Mouse (Mus musculus) splenic B cell, adult 2 months (primary cell): ENCODE results near the gene Urgcp.
A peak's percentile ranks its signal among the peaks of the same experiment; 100 is the strongest.

Experiments
- DNase-seq: peaks from one replicate; pipeline ENCODE4 v3.0.0-alpha.2; 2011; ENCODE audit warnings: low read depth, low spot score
- H3K27me3 ChIP-seq: 2 replicates; pipeline ENCODE4 v1.6.1; 2012; ENCODE audit warnings: mild to moderate bottlenecking, low read length, moderate library complexity, mixed read lengths; ENCODE audit not compliant: control insufficient read depth, poor library complexity, insufficient read depth, severe bottlenecking
- H3K36me3 ChIP-seq: 2 replicates; pipeline ENCODE4 v1.6.1; 2012; ENCODE audit warnings: mild to moderate bottlenecking, low read length, moderate library complexity, mixed read lengths; ENCODE audit not compliant: control insufficient read depth, poor library complexity, insufficient read depth, severe bottlenecking

Gene Urgcp

DNA sequence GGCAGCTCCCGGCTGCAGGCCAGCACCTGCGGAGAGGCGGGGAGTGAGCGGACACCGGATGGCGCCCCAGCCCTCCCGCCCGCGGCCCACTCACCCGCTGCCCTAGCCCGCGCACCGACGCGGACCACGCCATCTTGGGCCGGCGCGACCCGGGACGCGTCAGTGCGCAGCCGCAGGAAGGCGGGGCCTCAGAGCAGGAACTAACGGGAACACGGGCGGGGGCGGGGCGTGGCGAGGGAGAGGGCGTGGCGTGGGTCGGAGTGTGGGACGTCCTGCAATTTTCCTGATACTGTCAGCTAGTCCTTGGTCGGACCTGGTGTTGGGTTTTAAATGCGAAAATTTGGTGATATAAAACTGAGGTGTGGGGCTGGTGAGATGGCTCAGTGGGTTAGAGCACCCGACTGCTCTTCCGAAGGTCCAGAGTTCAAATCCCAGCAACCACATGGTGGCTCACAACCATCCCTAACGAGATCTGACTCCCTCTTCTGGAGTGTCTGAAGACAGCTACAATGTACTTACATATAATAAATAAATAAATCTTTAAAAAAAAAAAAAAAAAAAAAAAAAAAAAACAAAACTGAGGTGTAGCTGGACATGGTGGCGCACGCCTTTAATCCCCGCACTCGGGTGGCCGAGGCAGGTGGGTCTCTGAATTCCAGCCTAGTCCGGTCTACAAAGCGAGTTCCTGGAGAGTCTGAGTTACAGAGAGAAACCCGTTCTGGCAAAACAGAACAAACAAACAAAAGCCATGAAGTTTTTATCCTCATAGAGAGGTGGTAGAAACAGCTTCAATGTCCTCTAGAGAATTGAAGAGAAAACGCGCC lies 54.4 kb downstream of the Urgcp start:
- peak; percentile 95 for DNase-seq
- no peaks in the 10 kb centered on the region for H3K27me3 ChIP-seq
- peaks cover 8% of the 10 kb centered on the region; the same call in 1 of the 2 replicates for H3K36me3 ChIP-seq

DNA sequence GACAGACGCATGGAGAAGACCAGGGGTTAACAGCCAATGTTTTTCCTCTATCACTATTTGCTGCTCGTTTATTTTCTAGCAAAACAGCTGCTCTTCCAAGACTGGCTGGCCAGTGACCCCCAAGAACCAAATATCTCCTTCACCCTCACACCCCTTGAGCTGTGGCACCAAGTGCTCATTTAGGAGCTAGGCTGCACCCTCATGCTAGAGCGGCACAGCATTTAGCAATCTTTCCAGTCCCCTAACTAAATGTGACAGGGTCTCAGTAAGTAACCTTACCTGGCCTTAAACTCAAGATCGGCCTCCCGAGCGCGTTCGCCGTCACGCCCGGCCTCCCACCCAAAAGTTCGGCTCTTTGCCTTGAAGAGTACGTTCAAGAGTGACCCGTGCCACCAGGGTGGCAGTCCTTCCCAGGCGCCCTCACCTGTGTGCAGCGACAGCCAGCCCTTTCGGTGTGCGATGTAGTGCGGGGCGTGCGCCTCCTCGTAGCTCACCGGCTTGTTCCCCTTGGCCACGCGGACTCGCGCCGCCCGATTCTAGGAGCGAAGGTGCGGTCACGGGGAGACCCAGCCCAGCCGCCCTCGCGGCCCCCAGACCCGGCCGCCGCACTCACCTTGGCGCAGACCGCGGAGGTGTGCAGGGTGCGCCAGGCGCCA lies 55.2 kb downstream of the Urgcp start:
- no peaks in the 10 kb centered on the region for H3K27me3 ChIP-seq
- peaks cover 8% of the 10 kb centered on the region; the same call in 1 of the 2 replicates for H3K36me3 ChIP-seq
- DNase-seq, result no peak

DNA sequence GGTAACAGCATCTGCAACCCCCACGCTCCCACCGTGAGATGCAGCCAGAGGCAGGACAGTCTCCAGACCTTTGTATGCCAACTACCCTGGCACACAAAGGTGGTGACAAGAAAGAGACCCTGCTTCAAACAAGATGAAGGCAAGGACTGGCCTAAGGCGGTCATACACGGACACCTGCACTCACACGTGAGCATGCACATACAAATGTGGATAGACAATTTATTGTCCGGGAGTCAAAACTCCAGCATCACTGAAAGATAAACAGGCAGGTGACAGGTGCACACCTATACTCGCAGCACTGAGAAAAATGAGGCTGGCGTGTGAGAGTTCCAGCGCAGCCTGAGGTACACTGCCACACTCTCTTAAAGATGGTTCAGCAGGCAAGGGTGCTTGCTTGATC lies 56.2 kb downstream of the Urgcp start:
- Histone ChIP-seq H3K36me3 (peaks cover 8% of the 10 kb centered on the region; the same call in 1 of the 2 replicates), H3K27me3 (no peaks in the 10 kb centered on the region)
- no peak for DNase-seq

DNA sequence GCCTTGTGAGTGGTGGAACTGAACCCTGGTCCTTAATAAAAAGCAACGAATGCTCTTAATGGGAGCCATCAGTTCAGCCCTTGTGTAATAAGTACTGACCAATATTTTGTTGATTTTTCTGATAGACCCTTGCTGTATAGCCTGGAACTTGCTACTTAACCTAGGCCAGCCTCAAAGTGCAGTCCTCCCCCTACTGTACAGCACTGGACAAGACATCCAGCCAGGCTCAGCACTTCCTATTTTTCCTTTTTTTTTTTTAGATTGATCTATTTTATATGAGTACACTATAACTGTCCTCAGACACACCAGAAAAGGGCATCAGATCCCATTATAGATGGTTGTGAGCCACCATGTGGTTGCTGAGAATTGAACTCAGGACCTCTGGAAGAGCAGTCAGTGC lies 58.8 kb downstream of the Urgcp start:
- Histone ChIP-seq H3K27me3 (no peaks in the 10 kb centered on the region), H3K36me3 (peaks cover 8% of the 10 kb centered on the region; the same call in 1 of the 2 replicates)
- DNase-seq, result no peak

DNA sequence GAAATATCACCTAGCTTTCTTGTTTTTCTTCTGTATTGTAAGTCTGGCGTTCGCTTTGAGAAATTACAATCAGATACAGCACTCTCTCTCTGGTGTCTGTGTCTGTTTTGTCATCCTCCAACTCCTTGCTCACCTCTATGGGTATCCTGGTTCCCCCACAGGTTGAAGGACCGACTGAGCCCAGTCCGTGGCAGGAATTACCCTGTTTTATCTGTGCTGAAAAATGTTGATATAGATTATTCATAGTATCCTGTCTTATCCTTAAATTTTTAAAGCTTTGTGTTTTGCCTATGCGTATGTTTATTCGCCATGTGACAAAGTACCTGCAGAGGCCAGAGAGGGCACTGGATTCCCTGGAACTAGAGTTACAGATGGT lies 59.2 kb downstream of the Urgcp start:
- Histone ChIP-seq H3K36me3 (peaks cover 8% of the 10 kb centered on the region; the same call in 1 of the 2 replicates), H3K27me3 (no peaks in the 10 kb centered on the region)
- DNase-seq, result no peak

DNA sequence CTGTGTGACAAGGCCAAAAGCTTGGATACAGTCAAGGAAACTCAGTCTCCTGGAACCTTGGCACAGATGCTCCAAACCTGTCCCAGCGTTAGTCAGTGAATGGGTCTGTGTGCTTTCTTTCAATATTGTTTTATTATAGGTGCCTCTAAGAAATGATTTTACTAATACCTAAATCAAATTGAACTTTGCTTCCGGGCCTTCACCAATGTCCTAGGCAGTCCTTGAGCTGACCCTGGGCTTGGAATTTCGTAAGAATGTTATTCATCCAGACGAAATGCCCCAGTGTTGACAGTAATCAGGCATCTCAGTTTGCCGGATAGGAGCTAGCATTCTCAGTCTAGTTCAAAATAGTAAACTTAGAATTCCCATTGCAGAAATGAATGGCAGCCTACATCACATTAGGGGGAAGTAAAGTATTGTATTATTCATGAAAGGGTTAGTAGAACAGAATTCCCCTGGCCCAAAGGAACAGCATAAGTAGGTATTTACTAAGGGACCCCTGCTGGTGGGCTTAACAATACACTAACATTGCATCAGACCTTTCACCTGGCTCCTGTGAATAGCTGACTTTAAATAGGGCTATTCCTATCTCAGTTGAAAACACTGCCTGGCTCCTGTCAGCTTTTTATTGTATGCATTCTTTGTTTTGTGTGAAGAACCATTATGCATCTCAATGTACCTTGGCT lies 59.8 kb downstream of the Urgcp start:
- H3K36me3 ChIP-seq, result peaks cover 8% of the 10 kb centered on the region; the same call in 1 of the 2 replicates
- no peak for DNase-seq
- H3K27me3 ChIP-seq, result no peaks in the 10 kb centered on the region

DNA sequence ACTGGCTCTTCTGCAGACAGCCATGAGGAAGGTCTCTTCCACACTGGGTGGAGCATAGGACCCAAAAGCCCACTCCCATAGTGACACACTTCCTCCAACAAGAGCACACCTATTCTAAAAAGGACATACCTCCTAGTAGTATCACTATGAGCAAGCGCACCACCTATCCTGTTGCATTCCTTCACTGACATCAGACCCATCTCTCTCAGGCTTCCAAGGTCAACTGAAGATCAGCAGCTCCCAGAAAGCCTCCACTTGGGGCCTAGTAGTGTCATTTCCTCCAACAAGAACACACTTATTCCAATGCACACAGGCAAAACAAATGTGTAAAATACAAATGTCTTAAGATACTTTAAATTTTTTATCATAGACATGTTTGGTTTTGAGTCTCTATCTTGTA lies 60.4 kb downstream of the Urgcp start:
- no peak for DNase-seq
- Histone ChIP-seq H3K36me3 (peaks cover 8% of the 10 kb centered on the region; the same call in 1 of the 2 replicates), H3K27me3 (no peaks in the 10 kb centered on the region)

DNA sequence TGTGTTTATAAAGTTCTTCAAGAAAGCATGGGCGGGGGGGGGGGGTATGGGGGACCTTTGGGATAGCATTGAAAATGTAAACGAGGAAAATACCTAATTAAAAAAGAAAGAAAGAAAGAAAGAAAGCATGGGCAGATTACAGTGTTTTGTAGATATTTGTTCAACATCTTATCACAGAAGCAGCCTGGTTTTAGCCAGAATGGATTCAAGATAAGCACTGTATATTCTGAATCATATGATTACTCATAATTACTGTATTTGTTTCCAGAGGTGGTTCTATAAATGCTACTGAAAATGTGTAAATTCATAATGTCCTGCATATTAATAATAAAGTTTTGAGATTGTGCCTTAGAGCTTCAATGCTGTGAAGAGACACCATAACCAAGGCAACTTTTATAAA lies 60.9 kb downstream of the Urgcp start:
- no peak for DNase-seq

DNA sequence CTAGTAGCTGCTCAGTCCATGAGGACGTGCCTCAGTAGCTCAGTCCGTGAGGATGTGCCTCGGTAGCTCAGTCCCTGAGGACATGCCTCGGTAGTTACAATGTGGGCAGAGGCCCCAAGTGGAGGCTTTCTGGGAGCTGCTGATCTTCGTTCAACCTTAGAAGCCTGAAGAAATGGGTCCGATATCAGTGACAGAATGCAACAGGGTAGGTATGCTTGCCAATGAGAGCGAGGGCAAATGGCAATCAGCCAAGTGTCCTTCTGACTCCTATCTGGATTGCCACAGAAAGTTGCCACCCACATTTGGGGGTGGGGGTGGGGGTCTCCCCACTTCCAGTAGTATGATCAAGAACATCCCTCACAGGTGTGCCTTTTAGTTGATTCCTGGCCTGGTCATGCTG lies 61.4 kb downstream of the Urgcp start:
- H3K27me3 ChIP-seq, result no peaks in the 10 kb centered on the region
- peaks cover 8% of the 10 kb centered on the region; the same call in 1 of the 2 replicates for H3K36me3 ChIP-seq
- no peak for DNase-seq

More for the DNA sequence above, 60.9 kb downstream of the Urgcp start:
- Histone ChIP-seq H3K27me3 (no peaks in the 10 kb centered on the region), H3K36me3 (peaks cover 8% of the 10 kb centered on the region; the same call in 1 of the 2 replicates)

DNA sequence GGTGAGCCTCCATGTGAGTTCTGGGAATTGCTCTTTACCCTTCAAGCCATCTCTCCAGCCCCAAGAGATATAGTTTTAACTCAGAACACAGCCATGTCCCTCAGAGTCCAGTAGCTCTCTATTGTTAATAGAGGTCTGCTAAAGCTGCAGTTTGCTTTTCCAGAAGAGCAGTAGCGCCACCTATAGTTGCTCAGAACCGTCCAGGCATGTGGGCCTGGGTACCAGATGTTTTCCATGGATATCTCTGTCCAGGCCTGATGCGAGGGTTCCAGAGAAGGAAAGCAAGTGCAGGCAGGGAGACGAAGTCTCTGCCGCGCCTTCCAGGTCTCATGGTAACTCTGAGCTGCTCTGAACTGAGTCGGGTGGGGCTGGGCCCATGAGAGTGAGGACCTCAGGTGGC lies 70.4 kb downstream of the Urgcp start:
- no peaks in the 10 kb centered on the region for H3K27me3 ChIP-seq
- DNase-seq, result no peak
- no peaks in the 10 kb centered on the region for H3K36me3 ChIP-seq

DNA sequence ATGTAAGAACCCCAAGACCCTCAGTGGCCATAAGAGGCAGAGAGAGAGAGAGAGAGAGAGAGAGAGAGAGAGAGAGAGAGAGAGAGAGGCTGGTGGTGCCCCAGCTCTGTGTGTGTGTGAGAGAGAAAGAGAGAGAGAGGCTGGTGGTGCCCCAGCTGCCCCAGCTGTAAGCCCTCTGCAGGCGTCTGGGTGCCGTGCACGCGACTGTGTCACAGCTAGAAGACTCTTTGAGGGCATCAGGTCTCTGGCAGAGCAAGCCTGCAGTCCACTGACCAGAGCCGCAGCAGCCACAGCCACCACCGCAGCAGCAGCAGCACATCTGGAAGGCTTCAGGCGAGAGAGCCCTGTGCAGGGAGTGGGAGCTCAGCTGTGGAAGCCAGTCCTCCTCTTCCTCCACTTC lies 77.9 kb downstream of the Urgcp start:
- Histone ChIP-seq H3K36me3 (no peaks in the 10 kb centered on the region), H3K27me3 (no peaks in the 10 kb centered on the region)
- DNase-seq, result no peak

DNA sequence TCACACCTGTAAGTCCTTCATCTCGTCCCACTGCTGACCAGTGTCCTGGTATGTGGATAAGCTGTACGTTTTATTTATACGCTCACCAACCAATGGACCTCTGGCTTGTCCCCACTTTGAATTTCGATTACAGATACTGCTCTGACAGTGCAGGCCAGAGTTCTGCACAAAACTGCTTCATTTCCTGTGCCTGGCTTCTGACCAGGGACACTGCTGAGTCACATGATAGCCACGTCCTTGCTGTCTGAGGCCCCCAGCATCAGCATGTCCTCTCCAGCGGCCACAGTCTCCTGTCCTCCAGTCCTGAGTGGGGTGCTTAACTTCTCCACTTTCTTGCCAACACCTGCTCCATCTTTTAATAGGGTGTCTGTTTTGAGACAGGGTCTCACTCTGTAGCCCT lies 79.6 kb downstream of the Urgcp start:
- no peak for DNase-seq
- H3K36me3 ChIP-seq, result no peaks in the 10 kb centered on the region
- H3K27me3 ChIP-seq, result no peaks in the 10 kb centered on the region
